Comparison of ENCODE assay signal across 8 mouse cellular contexts in the genomic region with DNA sequence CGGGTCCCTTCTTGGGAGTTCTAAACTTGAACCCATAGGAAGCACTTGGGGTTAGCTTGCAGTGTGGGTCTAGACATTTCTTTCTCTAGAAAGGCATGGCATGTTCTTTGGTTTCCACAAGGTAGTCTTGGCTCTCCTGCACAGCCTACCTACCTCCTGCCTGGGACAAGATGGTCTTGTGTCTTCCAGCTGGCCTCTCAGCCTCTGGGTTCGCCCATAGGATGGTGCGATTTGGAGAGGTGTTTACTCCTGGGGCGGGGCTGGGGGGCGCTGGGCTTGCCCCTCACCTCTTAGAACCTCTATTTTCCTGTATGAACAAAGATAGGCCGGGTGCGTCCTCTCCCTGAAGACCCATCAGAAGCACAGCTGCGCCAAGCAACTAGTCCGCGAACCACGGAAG. TPM values are rescaled to one million over a fixed set of nuclear protein-coding genes. Genes with fewer than 3 reads are reported as not detected.
A peak's percentile ranks its signal among the peaks of the same experiment; 100 is the strongest.
DNase-seq lines count a peak whose midpoint lies in the region; ATAC-seq and TF ChIP-seq lines count a peak whose summit lies in the region.

No protein-coding gene starts in this region.

- no peak for ATAC-seq in erythroblast, adult 5-6 weeks (replicated peaks; ENCODE audit: low FRiP score, poor library complexity, severe bottlenecking)
- ATAC-seq in lung, postnatal 0 days: no peak
- ATAC-seq in limb, embryonic 15.5 days (ENCODE audit: insufficient number of reproducible peaks, low FRiP score, low TSS enrichment, low read depth): no peak
- ATAC-seq in stomach, postnatal 0 days (ENCODE audit: low FRiP score, low TSS enrichment): no peak

- no peaks in the 10 kb centered on the region; the same call in 1 of the 2 replicates for H3K9me3 ChIP-seq in erythroblast, embryonic 14.5 days (ENCODE audit: control insufficient read depth, low read length)
- H3K9me3 ChIP-seq in lung, postnatal 0 days (ENCODE audit: low read length): no peaks in the 10 kb centered on the region
- H3K9me3 ChIP-seq in limb, embryonic 15.5 days: no peaks in the 10 kb centered on the region
- H3K9me3 ChIP-seq in stomach, postnatal 0 days (ENCODE audit: control insufficient read depth, low read length): no peaks in the 10 kb centered on the region

- peaks cover 4% of the 10 kb centered on the region; the same call in 1 of the 2 replicates for H3K27me3 ChIP-seq in erythroblast, embryonic 14.5 days (ENCODE audit: control insufficient read depth)
- no peaks in the 10 kb centered on the region for H3K27me3 ChIP-seq in lung, postnatal 0 days (replicated peaks; ENCODE audit: insufficient read depth, low read length)
- 0 out of 2 replicates have a peak, but pooled peaks cover 5% of the 10 kb centered on the region for H3K27me3 ChIP-seq in limb, embryonic 15.5 days
- no peaks in the 10 kb centered on the region for H3K27me3 ChIP-seq in stomach, postnatal 0 days (ENCODE audit: control insufficient read depth, insufficient read depth, low read length)

- no peak for TF ChIP-seq CTCF in lung, postnatal 0 days (IDR thresholded peaks at IDR 0.05)
- no peak for TF ChIP-seq CTCF in stomach, postnatal 0 days (IDR thresholded peaks at IDR 0.05; ENCODE audit: low read depth)

- H3K4me2 ChIP-seq in lung, postnatal 0 days (replicated peaks; ENCODE audit: low read depth, low read length): peak overlapping the region; percentile 60
- peak overlapping the region; percentile 59 for H3K4me2 ChIP-seq in limb, embryonic 15.5 days
- H3K4me2 ChIP-seq in stomach, postnatal 0 days (replicated peaks; ENCODE audit: low read depth): peak overlapping the region; percentile 65

- no peaks in the 10 kb centered on the region for H3K4me1 ChIP-seq in erythroblast, embryonic 14.5 days (ENCODE audit: control insufficient read depth)
- H3K4me1 ChIP-seq in lung, postnatal 0 days (ENCODE audit: insufficient read depth, low read depth, low read length): 0 out of 2 replicates have a peak, but pooled peaks cover 2% of the 10 kb centered on the region
- H3K4me1 ChIP-seq in limb, embryonic 15.5 days: peaks cover 9% of the 10 kb centered on the region
- no peaks in the 10 kb centered on the region for H3K4me1 ChIP-seq in stomach, postnatal 0 days (replicated peaks; ENCODE audit: control insufficient read depth, insufficient read depth)

- 0 out of 2 replicates have a peak overlapping the region, but pooled peaks have one; percentile 24 for H3K9ac ChIP-seq in lung, postnatal 0 days (replicated peaks; ENCODE audit: low read depth)
- peak overlapping the region; percentile 40; the same call in 1 of the 2 replicates for H3K9ac ChIP-seq in limb, embryonic 15.5 days
- H3K9ac ChIP-seq in stomach, postnatal 0 days (ENCODE audit: low read length): peak overlapping the region; percentile 61

- H3K36me3 ChIP-seq in erythroblast, embryonic 14.5 days (ENCODE audit: control insufficient read depth): no peaks in the 10 kb centered on the region
- H3K36me3 ChIP-seq in lung, postnatal 0 days (ENCODE audit: insufficient read depth, low read length): no peaks in the 10 kb centered on the region
- H3K36me3 ChIP-seq in limb, embryonic 15.5 days: no peaks in the 10 kb centered on the region
- H3K36me3 ChIP-seq in stomach, postnatal 0 days (ENCODE audit: control insufficient read depth, insufficient read depth, low read length): no peaks in the 10 kb centered on the region

- H3K27ac ChIP-seq in lung, postnatal 0 days (ENCODE audit: low read length): no peak overlapping the region
- H3K27ac ChIP-seq in limb, embryonic 15.5 days: no peak overlapping the region
- H3K27ac ChIP-seq in stomach, postnatal 0 days (replicated peaks): no peak overlapping the region

- no peak for TF ChIP-seq EP300 in lung, postnatal 0 days (IDR thresholded peaks at IDR 0.05)
- TF ChIP-seq EP300 in stomach, postnatal 0 days (optimal IDR thresholded peaks at IDR 0.05): no peak

- peak overlapping the region; percentile 34 for H3K4me3 ChIP-seq in erythroblast, embryonic 14.5 days (replicated peaks)
- H3K4me3 ChIP-seq in lung, postnatal 0 days (ENCODE audit: low read depth, low read length): peak overlapping the region; percentile 43
- peak overlapping the region; percentile 46 for H3K4me3 ChIP-seq in limb, embryonic 15.5 days
- H3K4me3 ChIP-seq in stomach, postnatal 0 days (ENCODE audit: low read depth, low read length): peak overlapping the region; percentile 49

- 16% methylated on average over 11 of the region's 11 CpGs for WGBS in lung, postnatal 0 days
- WGBS in limb, embryonic 15.5 days: 12% methylated on average over 11 of the region's 11 CpGs
- WGBS in stomach, postnatal 0 days: 11% methylated on average over 11 of the region's 11 CpGs

- intact Hi-C loops in gastrocnemius, postnatal 36 days (cut with DNase I): no loop called here

- DNase-seq in lung, postnatal 0 days (ENCODE audit: low spot score): no peak
- no peak for DNase-seq in lung, adult 18-20 months
- DNase-seq in stomach, postnatal 0 days (ENCODE audit: low spot score): no peak
- no peak for DNase-seq in cerebellum, adult 9-10 months
- no peak for DNase-seq in gastrocnemius, postnatal 36 days

RNA-seq across cellular contexts. Expression of gene 1110038F14Rik, which starts 38.8 kb away (rescaled TPM):
- polyA plus RNA-seq in erythroblast, embryonic 14.5 days (2012): 5.5 and 7.4 TPM in 2 replicates
- total RNA-seq in erythroblast, adult 5-6 weeks (2015; ENCODE audit: low replicate concordance): 5.0 and 6.0 TPM in 2 replicates
- 7.7 and 9.4 TPM in 2 replicates for total RNA-seq in erythroblast, adult 5-6 weeks (2017; ENCODE audit: low replicate concordance)
- 57.8 and 60.2 TPM in 2 replicates for polyA plus RNA-seq in lung, postnatal 0 days (2015; fragmentation: Nextera tagmentation; extraction: Ambion mirVana)
- 78.7 and 80.3 TPM in 2 replicates for polyA plus RNA-seq in limb, embryonic 15.5 days (2015; fragmentation: Nextera tagmentation; extraction: Ambion mirVana)
- polyA plus RNA-seq in stomach, postnatal 0 days (2015; fragmentation: Nextera tagmentation; extraction: Ambion mirVana): 38.7 and 39.6 TPM in 2 replicates
- 10 to 100 TPM; 15.3 to 15.7 TPM for total RNA-seq in gastrocnemius, postnatal 36 days (2021)

RNA-seq across cellular contexts. Expression of gene Apol6, which starts 57.4 kb away (rescaled TPM):
- polyA plus RNA-seq in erythroblast, embryonic 14.5 days (2012): 0.03 and 0.13 TPM in 2 replicates
- not detected in 2 replicates for total RNA-seq in erythroblast, adult 5-6 weeks (2015; ENCODE audit: low replicate concordance)
- total RNA-seq in erythroblast, adult 5-6 weeks (2017; ENCODE audit: low replicate concordance): not detected in 2 replicates
- polyA plus RNA-seq in lung, postnatal 0 days (2015; fragmentation: Nextera tagmentation; extraction: Ambion mirVana): 0.10 TPM in 1 of 2 replicates, not detected in the other
- 0.15 and 0.17 TPM in 2 replicates for polyA plus RNA-seq in limb, embryonic 15.5 days (2015; fragmentation: Nextera tagmentation; extraction: Ambion mirVana)
- 0.25 and 0.51 TPM in 2 replicates for polyA plus RNA-seq in stomach, postnatal 0 days (2015; fragmentation: Nextera tagmentation; extraction: Ambion mirVana)
- total RNA-seq in gastrocnemius, postnatal 36 days (2021): 10 to 100 TPM; 34.5 to 38.8 TPM
